Mouse (Mus musculus) gastrocnemius, postnatal 14 days (tissue): ENCODE results near the gene P2ry12. TPM values are rescaled to one million over a fixed set of nuclear protein-coding genes. Genes with fewer than 3 reads are reported as not detected.

Source experiments
- DNase-seq: peaks from one replicate; pipeline ENCODE4 v3.0.0; 2021; ENCODE audit warnings: mixed read lengths
- intact Hi-C: fragments of 180-260 bp; cut with DNase I; formaldehyde crosslinking; loops from one replicate; pipeline ENCODE4 v1.15.1; 2025; ENCODE audit warnings: low total_unique reads
- total RNA-seq, 2 experiments: library from RNA; stranded (reverse); gene quantifications; 2 replicates each; pipeline ENCODE4 v1.2.3; 2021

Gene P2ry12
- total RNA-seq, 2 experiments from 2014 or later = 0.60 to 1.8 TPM

GRCm38 (mm10) chr3:59194938-59195337 lies 67.7 kb downstream of the P2ry12 start, which contains the start of gene Gpr87:
Gpr87 (minus strand) TSS chr3:59195104.
- DNase-seq = no peak
- intact Hi-C loops = no loop called here

GRCm38 (mm10) chr3:59194099-59194498 lies 68.6 kb downstream of the P2ry12 start:
- DNase-seq = no peak
- intact Hi-C loops = no loop called here

- no peak for DNase-seq
- intact Hi-C loops = no loop called here
Observed at GRCm38 (mm10) chr3:59191674-59192073, 71.0 kb downstream of the P2ry12 start.

GRCm38 (mm10) chr3:59187336-59187735 lies 75.3 kb downstream of the P2ry12 start:
- intact Hi-C loops = no loop called here
- DNase-seq = no peak

GRCm38 (mm10) chr3:59185662-59186061 lies 77.0 kb downstream of the P2ry12 start:
- intact Hi-C loops = no loop called here
- no peak for DNase-seq

- intact Hi-C loops = no loop called here
Observed at GRCm38 (mm10) chr3:59182129-59182528, 80.5 kb downstream of the P2ry12 start.

GRCm38 (mm10) chr3:59181134-59181533 lies 81.5 kb downstream of the P2ry12 start:
- intact Hi-C loops = no loop called here
- DNase-seq = no peak

More at GRCm38 (mm10) chr3:59182129-59182528, 80.5 kb downstream of the P2ry12 start:
- no peak for DNase-seq

DNA sequence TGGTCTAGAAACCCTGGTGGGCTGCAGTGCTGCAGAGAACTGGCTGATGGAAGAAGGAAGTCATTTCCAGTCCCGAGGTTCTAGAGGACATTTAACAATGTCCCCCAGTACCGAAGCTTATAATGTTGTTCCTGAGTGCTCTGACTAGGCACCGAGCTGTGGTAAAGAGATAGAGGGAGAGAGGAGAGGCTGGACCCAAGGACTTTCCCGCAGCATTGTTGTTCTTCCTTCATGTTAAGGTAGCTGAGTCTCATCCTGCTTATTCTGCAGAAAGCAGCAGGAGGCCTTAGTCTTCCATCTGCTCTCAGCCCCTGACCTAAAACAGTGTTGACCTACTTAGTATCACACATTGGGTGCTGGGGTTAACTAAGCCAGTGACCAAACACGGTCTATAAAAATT lies 85.8 kb downstream of the P2ry12 start:
- intact Hi-C loops = no loop called here
- no peak for DNase-seq

DNA sequence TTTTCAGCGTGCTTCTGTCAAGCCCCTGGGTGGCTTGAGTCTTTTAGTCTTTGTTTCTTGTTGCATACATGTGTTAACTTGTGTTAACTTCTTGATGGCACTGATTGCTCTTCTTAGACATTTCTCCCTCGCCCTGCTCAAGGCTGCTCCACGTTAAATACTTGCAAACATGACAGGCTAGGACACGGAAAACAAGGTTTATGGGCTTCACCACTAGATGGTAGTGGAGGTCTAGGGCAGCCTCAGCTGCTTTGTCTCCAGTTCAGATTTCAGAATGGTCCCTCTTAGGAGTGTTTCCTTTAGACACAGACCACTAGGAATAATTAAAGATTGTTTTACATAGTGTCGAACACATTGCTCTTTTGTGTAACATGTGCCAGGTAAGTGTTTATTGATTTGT lies 87.4 kb downstream of the P2ry12 start:
- DNase-seq = peak; percentile 14
- intact Hi-C loops = no loop called here

DNA sequence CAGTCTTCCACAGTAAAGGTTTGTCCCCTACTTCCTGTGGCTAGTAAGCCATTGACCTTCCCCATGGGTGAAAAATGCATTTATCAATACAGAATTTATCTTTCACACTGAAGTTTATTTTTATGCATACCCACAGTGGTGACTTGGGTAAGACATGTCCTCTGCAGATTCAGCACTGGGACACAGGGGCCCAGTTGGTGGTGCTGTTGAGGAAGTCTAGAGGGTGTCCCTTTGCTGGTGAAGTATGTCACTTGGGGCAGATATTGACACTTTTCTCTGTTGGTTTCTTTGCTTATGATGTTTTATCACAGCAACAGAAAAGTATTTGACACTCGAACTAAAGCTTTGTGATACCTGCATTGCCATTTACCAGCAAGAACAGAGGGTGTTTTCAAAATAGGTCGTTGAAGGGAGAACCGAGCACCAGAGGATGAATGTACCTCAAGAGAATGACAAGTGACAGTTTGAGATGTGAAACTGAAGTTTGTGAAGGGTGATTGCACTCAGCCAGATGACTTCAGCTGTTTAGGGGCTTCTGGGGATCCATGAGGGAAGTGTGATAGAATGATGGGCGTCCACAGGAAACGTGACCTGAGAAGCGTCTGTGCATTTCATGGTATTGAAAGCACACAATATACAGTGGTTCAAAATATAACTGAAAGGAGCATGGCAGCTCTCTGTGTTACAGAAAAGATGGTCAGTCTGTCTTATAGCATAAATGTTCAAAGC lies 88.1 kb downstream of the P2ry12 start:
- intact Hi-C loops = no loop called here
- DNase-seq = no peak

DNA sequence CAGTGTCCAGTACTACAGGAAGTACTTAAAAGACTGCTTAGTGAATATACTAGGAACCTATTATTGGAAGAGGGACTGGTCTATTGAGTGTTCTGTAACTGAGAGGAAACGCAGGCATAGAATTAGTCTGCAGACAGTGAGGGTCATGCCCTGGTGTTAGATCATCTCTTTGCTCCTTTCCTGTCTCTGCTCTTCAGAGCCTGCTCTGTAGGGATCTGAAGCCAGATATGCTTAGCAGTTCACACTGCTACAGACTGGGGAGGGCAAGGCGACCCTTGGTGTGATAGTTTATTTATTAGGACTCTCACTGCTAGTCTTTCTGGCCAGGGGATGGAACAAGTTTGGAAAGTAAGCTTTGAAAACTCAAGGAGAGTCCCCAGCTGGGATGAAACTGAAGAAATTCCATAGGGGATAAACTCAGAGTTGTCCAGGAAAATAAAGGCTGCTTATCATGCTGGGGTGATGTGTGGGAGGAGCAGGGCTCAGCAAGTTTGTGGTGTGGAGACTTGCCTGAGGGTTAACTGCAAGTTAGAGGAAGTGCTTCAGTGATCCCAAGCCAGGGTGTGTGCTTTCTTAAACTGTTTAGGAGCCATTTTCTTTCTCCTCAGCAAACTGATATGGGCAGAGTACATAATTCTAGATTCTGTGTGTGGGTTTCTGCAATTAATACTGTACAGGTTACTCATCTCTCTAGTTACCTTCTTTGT lies 92.6 kb downstream of the P2ry12 start:
- intact Hi-C loops = no loop called here

DNA sequence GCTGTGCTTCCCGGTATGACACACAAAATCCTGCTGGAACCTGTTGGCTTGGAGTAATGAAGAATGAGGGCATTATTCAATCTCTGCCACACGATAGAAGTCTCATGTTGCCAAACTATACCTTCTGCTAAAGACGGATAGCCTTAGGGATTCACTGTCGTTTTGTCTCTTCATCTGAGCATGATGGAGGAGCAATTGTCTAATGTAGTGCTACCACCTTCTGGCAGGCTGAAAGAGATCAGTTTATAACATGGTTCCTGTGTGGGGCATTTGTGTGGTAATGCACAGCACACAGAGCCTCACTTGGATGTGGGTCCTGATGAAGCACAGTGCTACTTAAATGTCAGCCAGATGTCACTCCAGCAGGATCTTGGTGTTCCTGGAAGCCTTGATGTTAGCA lies 93.5 kb downstream of the P2ry12 start:
- no peak for DNase-seq
- intact Hi-C loops = no loop called here

More for the DNA sequence above, 92.6 kb downstream of the P2ry12 start:
- DNase-seq = no peak

DNA sequence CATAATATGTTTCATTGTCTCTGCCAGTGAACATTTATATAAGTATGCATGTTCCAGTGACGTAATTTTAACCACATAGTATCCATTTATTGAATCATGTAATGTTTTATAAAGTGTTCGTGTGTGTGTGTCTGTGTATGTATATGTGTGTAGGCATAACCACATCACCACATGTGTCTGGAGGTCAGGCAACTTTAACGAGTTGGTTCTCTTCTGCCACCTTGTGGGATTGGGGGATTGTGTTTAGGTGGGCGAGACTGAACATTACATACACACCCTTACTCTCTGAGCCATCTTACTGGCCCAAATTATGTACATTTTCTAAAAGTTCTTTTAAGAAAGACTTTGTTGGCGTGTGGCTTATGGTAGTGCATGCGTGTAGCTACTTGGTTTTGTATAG lies 94.2 kb downstream of the P2ry12 start:
- intact Hi-C loops = no loop called here
- no peak for DNase-seq

DNA sequence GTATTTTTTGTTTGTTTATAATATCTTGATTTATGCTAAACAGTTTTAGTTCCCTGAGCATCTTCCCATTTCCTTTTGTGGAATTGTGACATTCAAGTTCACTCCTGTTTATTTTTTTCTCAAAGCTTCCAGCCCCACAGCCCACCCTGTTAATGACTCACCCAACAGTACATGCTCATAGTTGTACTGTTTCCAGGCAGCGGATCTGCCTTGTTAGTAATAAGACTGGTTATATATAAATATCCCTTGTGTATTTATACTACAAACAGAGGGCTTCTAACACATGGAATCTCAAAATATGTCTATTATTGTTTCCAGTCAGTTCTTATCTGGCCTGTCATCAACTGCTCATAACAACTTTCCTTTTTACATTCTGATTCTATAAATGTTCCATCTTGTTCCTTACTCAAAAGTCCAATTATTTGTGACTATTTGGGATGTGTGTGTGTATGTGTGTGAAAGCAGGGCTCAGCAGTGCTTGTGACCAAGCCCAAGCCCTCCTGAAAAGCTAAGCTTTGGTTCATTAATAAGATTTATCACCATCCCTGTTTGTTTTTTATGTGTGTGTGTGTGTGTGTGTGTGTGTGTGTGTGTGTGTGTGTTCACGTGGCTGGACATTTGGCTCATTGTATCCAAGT lies 95.1 kb downstream of the P2ry12 start:
- intact Hi-C loops = no loop called here
- DNase-seq = no peak

Other genes starting within 250 kb of the P2ry12 start
- not detected for gene Gpr171, start 161.1 kb downstream of the P2ry12 start, total RNA-seq
- gene P2ry14, start 109.3 kb downstream of the P2ry12 start, total RNA-seq = 1 to 10 TPM; 2.8 to 3.1 TPM
- not detected for gene Gpr87, start 67.8 kb downstream of the P2ry12 start, total RNA-seq
- gene P2ry13, start 52.0 kb downstream of the P2ry12 start, total RNA-seq = under 1 TPM; 0.60 to 0.84 TPM
- gene Igsf10, start 81.5 kb upstream of the P2ry12 start, total RNA-seq = 10 to 100 TPM; 14.4 to 26.0 TPM